Mouse (Mus musculus): ENCODE data around the gene Upk1a. TPM values are rescaled to one million over a fixed set of nuclear protein-coding genes. Genes with fewer than 3 reads are reported as not detected.

Gene Upk1a
- 1.1 and 3.8 TPM in 2 replicates for polyA plus RNA-seq (2012; rRNA removed; ENCODE audit: low replicate concordance)

GRCm38 (mm10) chr7:30612654-30613402 is at the start of gene Upk1a:
Gene Upk1a, minus strand, starts transcription at chr7:30612847.

GRCm38 (mm10) chr7:30649591-30650540 is 37.2 kb upstream of the Upk1a start, which contains the start of gene Rbm42:
Gene Rbm42, minus strand, starts transcription at chr7:30650317.

GRCm38 (mm10) chr7:30635752-30636151 is 23.1 kb upstream of the Upk1a start, which contains the start of gene Etv2:
Gene Etv2, minus strand, starts transcription at chr7:30635852.

GRCm38 (mm10) chr7:30625530-30626384 is 13.1 kb upstream of the Upk1a start, which contains the start of gene Cox6b1:
Gene Cox6b1, minus strand, starts transcription at chr7:30626151.

GRCm38 (mm10) chr7:30598786-30599185 is 13.9 kb downstream of the Upk1a start, which contains the start of gene Zbtb32:
Gene Zbtb32, minus strand, starts transcription at chr7:30598909.

GRCm38 (mm10) chr7:30588676-30589434 is 23.8 kb downstream of the Upk1a start, which contains the start of gene Kmt2b:
Gene Kmt2b, minus strand, starts transcription at chr7:30588726.

GRCm38 (mm10) chr7:30564970-30565571 is 47.6 kb downstream of the Upk1a start, which contains the start of gene Igflr1:
Gene Igflr1, plus strand, starts transcription at chr7:30565427.

GRCm38 (mm10) chr7:30563117-30563905 is 49.3 kb downstream of the Upk1a start, which contains the start of the genes U2af1l4, Gm49396 and Psenen:
Gene U2af1l4, plus strand, starts transcription at chr7:30563301.
Gene Gm49396, plus strand, starts transcription at chr7:30563344.
Gene Psenen, minus strand, starts transcription at chr7:30563627.

GRCm38 (mm10) chr7:30559443-30559954 is 53.1 kb downstream of the Upk1a start, which contains the start of gene Lin37:
Gene Lin37, minus strand, starts transcription at chr7:30559838.

Other genes with a start within 250 kb of the Upk1a start
- 49.1 and 124 TPM in 2 replicates for gene Tyrobp, start 199.1 kb downstream of the Upk1a start, polyA plus RNA-seq (2012; rRNA removed; ENCODE audit: low replicate concordance)
- gene Hcst, start 193.0 kb downstream of the Upk1a start, polyA plus RNA-seq (2012; rRNA removed; ENCODE audit: low replicate concordance): 11.5 and 53.7 TPM in 2 replicates
- gene Nfkbid, start 191.1 kb downstream of the Upk1a start, polyA plus RNA-seq (2012; rRNA removed; ENCODE audit: low replicate concordance): 5.3 and 8.6 TPM in 2 replicates
- gene Aplp1, start 167.3 kb downstream of the Upk1a start, polyA plus RNA-seq (2012; rRNA removed; ENCODE audit: low replicate concordance): 24.5 and 168 TPM in 2 replicates
- 0.39 TPM in 1 of 2 replicates, not detected in the other for gene Kirrel2, start 155.2 kb downstream of the Upk1a start, polyA plus RNA-seq (2012; rRNA removed; ENCODE audit: low replicate concordance)
- gene Nphs1, start 154.5 kb downstream of the Upk1a start, polyA plus RNA-seq (2012; rRNA removed; ENCODE audit: low replicate concordance): 2.5 TPM in 1 of 2 replicates, not detected in the other
- 2.3 and 37.6 TPM in 2 replicates for gene Prodh2, start 119.2 kb downstream of the Upk1a start, polyA plus RNA-seq (2012; rRNA removed; ENCODE audit: low replicate concordance)
- gene Arhgap33, start 77.8 kb downstream of the Upk1a start, polyA plus RNA-seq (2012; rRNA removed; ENCODE audit: low replicate concordance): 10.8 and 15.1 TPM in 2 replicates
- 56.3 and 114 TPM in 2 replicates for gene Hspb6, start 60.7 kb downstream of the Upk1a start, polyA plus RNA-seq (2012; rRNA removed; ENCODE audit: low replicate concordance)
- 3.6 and 5.5 TPM in 2 replicates for gene Proser3, start 60.5 kb downstream of the Upk1a start, polyA plus RNA-seq (2012; rRNA removed; ENCODE audit: low replicate concordance)
- 28.6 and 40.9 TPM in 2 replicates for gene Lin37, start 53.0 kb downstream of the Upk1a start, polyA plus RNA-seq (2012; rRNA removed; ENCODE audit: low replicate concordance)
- 56.6 and 64.2 TPM in 2 replicates for gene U2af1l4, start 49.5 kb downstream of the Upk1a start, polyA plus RNA-seq (2012; rRNA removed; ENCODE audit: low replicate concordance)
- gene Gm49396, start 49.5 kb downstream of the Upk1a start, polyA plus RNA-seq (2012; rRNA removed; ENCODE audit: low replicate concordance): 0.55 and 1.2 TPM in 2 replicates
- 105 and 155 TPM in 2 replicates for gene Psenen, start 49.2 kb downstream of the Upk1a start, polyA plus RNA-seq (2012; rRNA removed; ENCODE audit: low replicate concordance)
- 12.6 and 14.4 TPM in 2 replicates for gene Igflr1, start 47.4 kb downstream of the Upk1a start, polyA plus RNA-seq (2012; rRNA removed; ENCODE audit: low replicate concordance)
- gene Kmt2b, start 24.1 kb downstream of the Upk1a start, polyA plus RNA-seq (2012; rRNA removed; ENCODE audit: low replicate concordance): 31.9 and 38.5 TPM in 2 replicates
- 2.3 and 3.2 TPM in 2 replicates for gene Zbtb32, start 13.9 kb downstream of the Upk1a start, polyA plus RNA-seq (2012; rRNA removed; ENCODE audit: low replicate concordance)
- 382 and 584 TPM in 2 replicates for gene Cox6b1, start 13.3 kb upstream of the Upk1a start, polyA plus RNA-seq (2012; rRNA removed; ENCODE audit: low replicate concordance)
- not detected in 2 replicates for gene Etv2, start 23.0 kb upstream of the Upk1a start, polyA plus RNA-seq (2012; rRNA removed; ENCODE audit: low replicate concordance)
- 73.7 and 104 TPM in 2 replicates for gene Rbm42, start 37.5 kb upstream of the Upk1a start, polyA plus RNA-seq (2012; rRNA removed; ENCODE audit: low replicate concordance)
- 4.7 and 7.0 TPM in 2 replicates for gene Haus5, start 52.1 kb upstream of the Upk1a start, polyA plus RNA-seq (2012; rRNA removed; ENCODE audit: low replicate concordance)
- not detected in 2 replicates for gene Pmis2, start 58.8 kb upstream of the Upk1a start, polyA plus RNA-seq (2012; rRNA removed; ENCODE audit: low replicate concordance)
- gene 2200002J24Rik, start 86.1 kb upstream of the Upk1a start, polyA plus RNA-seq (2012; rRNA removed; ENCODE audit: low replicate concordance): 10.2 and 19.1 TPM in 2 replicates
- gene Atp4a, start 99.4 kb upstream of the Upk1a start, polyA plus RNA-seq (2012; rRNA removed; ENCODE audit: low replicate concordance): 0.88 and 2.5 TPM in 2 replicates
- 237 and 269 TPM in 2 replicates for gene Tmem147, start 116.7 kb upstream of the Upk1a start, polyA plus RNA-seq (2012; rRNA removed; ENCODE audit: low replicate concordance)
- gene Gapdhs, start 130.8 kb upstream of the Upk1a start, polyA plus RNA-seq (2012; rRNA removed; ENCODE audit: low replicate concordance): not detected in 2 replicates
- 0.18 and 0.44 TPM in 2 replicates for gene Sbsn, start 138.6 kb upstream of the Upk1a start, polyA plus RNA-seq (2012; rRNA removed; ENCODE audit: low replicate concordance)
- gene Dmkn, start 150.9 kb upstream of the Upk1a start, polyA plus RNA-seq (2012; rRNA removed; ENCODE audit: low replicate concordance): 1.8 and 2.2 TPM in 2 replicates
- not detected in 2 replicates for gene Krtdap, start 175.0 kb upstream of the Upk1a start, polyA plus RNA-seq (2012; rRNA removed; ENCODE audit: low replicate concordance)
- 13.3 and 15.3 TPM in 2 replicates for gene Ffar2, start 210.9 kb upstream of the Upk1a start, polyA plus RNA-seq (2012; rRNA removed; ENCODE audit: low replicate concordance)
- gene Ffar3, start 243.3 kb upstream of the Upk1a start, polyA plus RNA-seq (2012; rRNA removed; ENCODE audit: low replicate concordance): 1.8 and 1.9 TPM in 2 replicates
- gene Ffar1, start 248.7 kb upstream of the Upk1a start, polyA plus RNA-seq (2012; rRNA removed; ENCODE audit: low replicate concordance): 0.26 and 0.87 TPM in 2 replicates

Measured in duodenum, adult 2 months (tissue).